Mouse (Mus musculus) B cell, adult (primary cell): Measurements from ENCODE around the gene Fbxl7. TPM values are rescaled to one million over a fixed set of nuclear protein-coding genes. Genes with fewer than 3 reads are reported as not detected.

Source experiments
- total RNA-seq: library from RNA; stranded (reverse); gene quantifications from 4 replicates; pipeline ENCODE4 v1.2.4, GENCODE M21; 2023; ENCODE audit not compliant: inconsistent age

Fbxl7 gene
- total RNA-seq = not detected in 4 replicates

DNA sequence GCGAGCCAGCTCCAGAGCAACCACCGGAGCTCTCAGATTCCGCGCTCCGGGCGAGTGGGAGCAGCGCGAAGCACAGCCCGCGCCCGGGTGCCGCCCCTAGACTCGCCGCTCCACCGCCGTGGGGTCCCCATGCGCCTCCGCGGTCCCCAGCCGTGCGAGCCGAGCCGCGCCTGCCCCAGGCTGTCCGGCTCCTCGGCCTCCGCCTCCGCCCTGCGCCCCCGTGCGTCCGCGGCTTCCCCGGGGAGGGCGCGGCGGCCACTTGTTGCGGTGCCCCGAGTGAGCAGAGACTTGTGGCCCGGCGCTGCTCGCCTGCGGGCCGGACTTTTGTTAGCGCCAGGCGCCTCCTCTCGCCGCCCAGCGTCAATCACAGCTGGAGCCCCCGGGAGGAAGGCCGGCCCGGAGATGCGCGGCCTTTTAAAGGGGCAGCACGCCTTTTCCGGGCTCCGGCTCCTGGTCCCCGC lies at the start of gene Fbxl7:
Gene Fbxl7, minus strand, starts transcription at position 330 of the 461 bp plus-strand sequence.

